Mouse (Mus musculus) spleen, adult 2 months (tissue): ENCODE results near the gene March10.

Experiments
- CTCF ChIP-seq: fragments of 200-500 bp; IDR thresholded peaks from 2 replicates; pipeline ENCODE4 v1.5.1; 2011; ENCODE audit warnings: mild to moderate bottlenecking, inconsistent platforms; ENCODE audit not compliant: insufficient read depth, insufficient read length, insufficient replicate concordance; ENCODE audit errors: extremely low read depth
- POLR2A ChIP-seq: fragments of 200-500 bp; IDR thresholded peaks from 2 replicates; pipeline ENCODE4 v1.6.1; 2011; ENCODE audit warnings: low read depth, low read length, inconsistent platforms

- TF ChIP-seq POLR2A (no peak), CTCF (no peak)
Measured at GRCm38 (mm10) chr11:105446221-105446620, 10.3 kb downstream of the March10 start.
